Mouse (Mus musculus) brain, embryonic 18.5 days (tissue): ENCODE results near the gene Nfyc.
A peak's percentile ranks its signal among the peaks of the same experiment; 100 is the strongest.

Experiments used
- DNase-seq: peaks from one replicate; pipeline ENCODE4 v3.0.0-alpha.2; 2012; ENCODE audit warnings: low read depth, low spot score

Nfyc gene

DNA sequence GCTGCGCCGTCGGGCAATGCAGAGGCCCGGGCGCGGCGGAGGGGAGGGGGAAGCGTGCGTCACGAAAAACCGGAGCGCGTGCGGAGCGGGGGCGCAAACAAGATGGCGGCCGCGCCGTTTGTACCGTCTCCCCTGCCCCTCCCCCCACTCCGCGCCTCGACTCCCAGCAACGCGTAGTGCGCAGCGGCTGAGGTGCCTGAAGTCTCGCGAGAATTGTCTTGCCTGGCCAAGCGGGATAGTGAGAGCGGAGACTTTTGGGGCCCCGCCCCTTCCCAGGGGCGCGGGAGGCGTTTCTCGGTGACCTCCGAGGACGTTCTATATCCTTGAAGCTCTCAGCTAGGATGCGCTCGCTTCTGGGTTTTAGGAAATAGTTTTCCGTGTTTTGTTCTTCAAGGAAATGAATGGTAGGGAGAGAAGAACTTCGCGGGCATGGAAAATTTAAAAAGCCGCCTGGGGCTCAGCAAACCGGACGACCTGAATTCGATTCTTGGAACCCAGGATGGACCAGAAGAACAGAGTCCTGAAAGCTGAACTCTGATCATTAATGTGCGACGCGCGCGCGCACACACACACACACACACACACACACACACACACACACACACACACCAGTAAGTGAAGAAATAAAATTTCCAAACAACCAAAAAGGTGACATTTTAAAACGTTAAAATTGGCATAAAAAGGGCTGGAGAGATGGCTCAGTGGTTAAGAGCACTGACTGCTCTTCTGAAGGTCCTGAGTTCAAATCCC lies 5.6 kb downstream of the Nfyc start:
- DNase-seq = peak; percentile 94

- peak; percentile 84 for DNase-seq
These were observed 6.2 kb downstream of the Nfyc start for GRCm38 (mm10) chr4:120825100-120825553.

GRCm38 (mm10) chr4:120822191-120822911 lies 9.0 kb downstream of the Nfyc start:
- DNase-seq = no peak

DNA sequence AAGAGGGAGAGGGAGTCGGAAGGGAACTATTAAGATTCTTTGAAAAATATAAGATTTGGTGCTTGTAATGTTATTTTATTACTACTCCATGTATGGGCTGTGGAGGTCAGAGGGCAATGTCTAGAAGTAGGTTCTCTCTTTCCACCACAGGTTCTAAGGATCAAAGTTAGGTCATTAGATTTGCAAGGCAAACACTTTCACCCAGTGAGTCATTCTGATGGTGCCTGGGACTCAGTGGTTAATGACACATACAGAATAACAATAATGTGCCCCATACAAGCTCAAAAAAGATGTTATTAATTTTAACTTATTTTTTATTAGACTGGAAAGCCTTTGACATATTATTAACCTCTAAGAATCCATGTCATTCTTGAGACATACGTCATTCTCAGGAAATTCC lies 11.5 kb downstream of the Nfyc start:
- no peak for DNase-seq

DNA sequence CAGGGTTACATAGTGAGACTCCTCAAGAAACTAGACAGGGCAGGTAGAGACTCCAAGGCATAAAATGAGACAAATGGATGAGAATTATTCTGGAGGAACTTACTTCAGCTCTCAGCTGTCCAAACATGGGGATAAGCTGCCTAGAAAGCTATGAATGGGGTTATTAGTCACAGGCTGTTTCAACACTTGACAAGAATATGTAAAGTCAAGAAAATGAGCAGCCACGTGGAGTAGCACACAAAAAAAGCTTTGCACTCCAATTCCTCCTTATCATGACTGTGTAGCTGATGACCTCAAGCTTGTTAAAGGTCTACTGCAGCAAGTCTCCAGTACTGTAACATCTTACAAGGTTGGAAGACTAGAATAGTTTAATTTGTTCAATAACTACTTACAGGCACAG lies 12.1 kb downstream of the Nfyc start:
- no peak for DNase-seq

- DNase-seq = no peak
These were observed 13.4 kb downstream of the Nfyc start for GRCm38 (mm10) chr4:120817951-120818350.

- no peak for DNase-seq
These were observed 14.2 kb downstream of the Nfyc start for GRCm38 (mm10) chr4:120817002-120817774.

DNA sequence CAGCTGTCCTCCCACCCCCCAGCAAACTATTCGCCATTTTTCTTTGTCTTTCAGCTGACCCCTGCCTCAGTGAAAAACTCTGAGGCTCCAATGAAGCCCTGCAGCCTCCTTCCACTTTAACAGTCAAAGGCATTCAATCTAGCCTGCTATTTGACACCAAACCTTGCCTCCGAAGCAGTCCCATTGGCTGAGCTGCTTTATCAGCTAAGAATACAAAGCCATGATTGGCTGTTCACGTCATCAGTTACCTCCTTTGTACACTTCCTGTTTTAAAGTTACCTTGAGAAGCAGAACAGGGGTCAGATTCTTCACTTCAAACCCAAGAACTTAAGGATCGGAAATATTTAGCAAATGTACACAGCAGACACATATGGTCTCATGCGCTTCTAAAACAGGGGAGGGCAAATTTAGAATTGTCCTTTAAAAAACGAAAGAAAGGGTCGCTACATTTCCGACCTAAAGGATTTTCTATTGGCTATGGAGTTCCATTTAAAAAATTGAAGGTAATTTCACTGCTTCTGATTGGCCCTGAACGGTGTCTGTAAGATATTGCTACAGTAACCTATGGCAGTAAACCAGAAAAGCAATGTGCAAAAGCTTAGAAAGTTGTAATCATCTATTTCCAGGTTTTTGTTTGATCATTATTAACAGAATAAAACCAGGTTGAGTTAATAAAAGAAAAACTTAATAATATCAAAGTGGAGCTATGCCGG lies 15.6 kb downstream of the Nfyc start:
- peak; percentile 88 for DNase-seq

DNA sequence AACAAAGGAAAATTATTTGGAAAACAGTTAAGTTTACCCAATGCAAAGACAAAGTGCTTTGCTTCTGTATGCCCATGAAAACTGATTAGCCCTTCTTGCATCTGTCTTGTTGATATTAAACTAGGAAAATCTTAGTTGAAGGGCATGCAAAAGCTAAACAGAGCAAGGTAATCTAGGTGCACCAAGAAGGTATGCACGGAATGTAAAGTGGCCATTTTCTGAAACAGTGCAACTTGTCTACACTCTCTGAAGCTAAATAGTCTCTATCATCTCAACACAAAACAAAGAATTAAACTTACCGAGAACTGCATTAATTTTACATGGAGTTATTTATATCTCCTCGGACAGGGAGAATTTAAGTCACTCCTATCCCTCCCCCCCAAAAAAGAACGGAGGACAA lies 16.2 kb downstream of the Nfyc start:
- DNase-seq = no peak

DNA sequence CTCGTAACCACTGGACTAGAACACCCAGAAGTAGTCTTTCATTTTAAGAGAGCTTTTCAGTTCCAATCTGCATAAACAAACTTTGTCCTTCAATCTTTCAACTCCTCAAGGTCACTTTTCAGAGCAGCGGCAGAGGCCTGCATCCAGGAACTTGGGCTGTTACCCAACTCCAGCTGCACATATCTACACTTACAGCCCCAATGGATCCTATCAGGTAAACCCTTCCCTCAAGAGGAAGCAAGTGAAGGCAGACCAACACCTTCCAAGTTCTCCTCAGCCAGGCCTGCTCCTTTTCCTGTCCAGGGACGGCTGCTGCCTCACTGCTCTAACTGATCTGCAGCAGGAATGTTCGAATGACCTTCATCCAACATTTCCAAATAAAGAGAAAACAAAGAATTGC lies 17.2 kb downstream of the Nfyc start:
- DNase-seq = no peak

GRCm38 (mm10) chr4:120813762-120814161 lies 17.6 kb downstream of the Nfyc start:
- no peak for DNase-seq

DNA sequence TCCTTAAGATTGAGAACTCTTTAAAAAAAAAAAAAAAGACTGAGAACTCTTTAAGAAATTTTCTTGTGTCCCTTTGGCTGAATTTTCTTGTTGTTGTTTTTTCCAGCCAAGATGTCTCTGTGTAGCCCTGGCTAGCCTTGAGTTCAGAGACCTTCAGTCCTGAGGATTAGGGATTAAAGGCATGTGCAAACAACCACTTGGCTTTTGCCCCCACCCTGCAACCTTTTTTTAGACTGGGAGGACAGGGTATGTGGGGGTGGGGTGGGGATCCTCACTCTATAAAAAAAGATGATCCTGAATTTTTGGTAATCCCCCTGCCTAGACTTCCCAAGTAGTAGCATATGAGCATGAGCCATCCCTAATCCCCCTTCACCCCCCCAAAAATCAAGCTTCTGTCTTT lies 25.6 kb downstream of the Nfyc start:
- DNase-seq = no peak

DNA sequence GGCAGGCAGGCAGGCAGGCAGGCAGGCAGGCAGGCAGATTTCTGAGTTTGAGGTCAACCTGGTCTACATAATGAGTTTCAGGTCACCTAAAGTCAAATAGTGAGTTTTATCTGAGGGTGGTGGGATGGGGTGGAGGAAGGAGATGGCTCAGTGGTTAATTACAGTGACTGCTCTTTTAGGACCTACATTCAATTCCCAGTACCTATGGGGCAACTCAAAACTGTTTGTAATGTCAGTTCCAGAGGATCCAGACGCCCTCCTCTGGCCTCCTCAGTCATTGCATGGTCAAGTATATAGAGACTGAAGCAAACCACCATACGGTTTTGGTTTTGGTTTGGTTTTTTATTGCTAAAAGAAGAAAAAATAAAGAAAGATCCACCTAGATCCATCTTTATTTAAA lies 29.9 kb downstream of the Nfyc start:
- no peak for DNase-seq

GRCm38 (mm10) chr4:120800691-120801090 lies 30.7 kb downstream of the Nfyc start:
- DNase-seq = no peak

DNA sequence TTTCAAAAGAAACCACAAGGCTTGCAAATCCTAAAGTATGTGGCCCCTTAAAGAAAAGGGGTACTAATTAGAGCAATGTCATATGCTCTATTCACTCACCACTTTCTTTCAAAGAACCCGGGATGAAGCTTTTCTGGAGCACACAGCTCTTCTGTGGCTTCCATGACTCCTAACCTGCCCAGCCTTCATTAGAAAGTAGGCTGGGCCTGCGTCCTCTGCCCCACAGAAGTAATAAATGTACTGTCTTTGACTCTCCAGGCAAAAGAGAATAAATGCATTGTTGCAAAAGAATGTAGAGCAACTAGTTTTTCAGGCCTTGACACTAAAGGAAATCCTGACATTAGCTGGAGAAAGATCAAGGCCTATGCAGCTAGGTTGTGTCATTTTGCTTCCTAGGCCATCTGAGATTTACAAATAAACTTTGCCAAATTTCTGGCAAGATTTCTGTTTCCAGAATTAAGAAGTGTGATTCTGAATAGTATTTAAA lies 31.6 kb downstream of the Nfyc start:
- no peak for DNase-seq

DNA sequence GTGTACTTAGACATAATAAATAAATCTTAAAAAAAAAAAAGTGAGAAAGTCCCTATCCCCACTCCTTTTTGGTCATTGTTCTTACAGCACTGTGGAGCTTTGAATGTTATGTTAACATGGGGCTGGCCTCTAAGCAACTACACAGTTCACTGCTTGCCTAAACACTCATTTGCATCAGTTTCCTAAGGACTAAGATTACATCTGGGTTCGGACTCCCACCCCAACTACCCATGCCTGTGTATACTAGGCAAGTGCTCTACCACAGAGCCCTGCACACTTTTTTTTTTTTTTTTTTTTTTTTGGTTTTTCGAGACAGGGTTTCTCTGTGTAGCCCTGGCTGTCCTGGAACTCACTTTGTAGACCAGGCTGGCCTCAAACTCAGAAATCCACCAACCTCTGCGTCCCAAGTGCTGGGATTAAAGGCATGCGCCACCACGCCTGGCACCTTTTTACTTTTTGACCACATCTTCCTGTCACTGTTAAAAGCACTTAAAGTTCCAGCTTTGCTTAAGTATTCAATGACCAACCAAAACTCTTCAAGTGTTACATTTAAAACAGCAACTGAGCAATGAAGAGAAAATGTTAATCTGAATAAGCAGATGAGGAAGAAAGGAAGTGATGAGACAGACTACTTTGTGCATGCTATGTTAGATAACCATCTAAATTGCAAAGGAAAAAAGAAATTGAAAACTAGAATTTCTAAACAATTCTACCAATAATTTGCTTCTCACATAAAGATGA lies 33.2 kb downstream of the Nfyc start:
- DNase-seq = no peak

- no peak for DNase-seq
These were observed 34.7 kb downstream of the Nfyc start for GRCm38 (mm10) chr4:120796687-120797086.

GRCm38 (mm10) chr4:120795646-120796045 lies 35.7 kb downstream of the Nfyc start:
- no peak for DNase-seq

DNA sequence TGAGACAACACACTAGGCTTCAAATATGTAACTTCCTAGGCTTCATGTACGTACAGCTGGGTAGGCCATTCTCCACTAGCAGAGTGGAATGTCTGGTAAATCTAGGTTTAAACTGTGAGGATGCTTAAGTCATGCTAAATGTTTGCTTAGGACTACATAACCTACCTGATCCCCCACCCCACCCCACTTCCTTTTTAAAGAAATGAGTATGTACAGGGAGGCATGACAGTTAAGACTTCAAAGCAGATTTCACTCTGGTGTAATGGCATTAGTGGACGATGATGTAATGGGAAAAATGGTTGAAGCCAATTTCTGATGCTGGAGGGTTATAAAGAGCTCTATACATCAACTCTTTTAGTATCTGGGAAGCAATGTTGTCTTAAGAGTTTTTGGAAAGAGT lies 38.5 kb downstream of the Nfyc start:
- DNase-seq = no peak

DNA sequence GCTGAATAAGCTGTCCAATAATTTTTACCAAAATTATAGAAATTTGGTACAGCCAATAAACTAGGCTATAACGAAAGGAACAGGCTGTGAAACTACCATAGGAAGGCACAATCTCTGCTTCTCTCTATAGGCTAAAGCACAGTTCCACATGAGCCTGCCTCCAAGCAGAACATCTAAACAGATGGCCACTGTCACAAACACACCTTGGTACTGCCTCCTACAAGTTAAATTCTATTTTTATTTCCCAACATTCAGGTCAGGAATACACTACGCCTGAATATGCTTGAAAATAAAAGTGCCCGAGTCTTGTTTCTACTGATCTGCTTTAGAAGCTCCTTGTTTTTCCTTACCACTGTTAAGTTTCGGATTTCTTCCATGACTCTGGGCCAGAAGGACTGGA lies 41.3 kb downstream of the Nfyc start:
- DNase-seq = no peak

DNA sequence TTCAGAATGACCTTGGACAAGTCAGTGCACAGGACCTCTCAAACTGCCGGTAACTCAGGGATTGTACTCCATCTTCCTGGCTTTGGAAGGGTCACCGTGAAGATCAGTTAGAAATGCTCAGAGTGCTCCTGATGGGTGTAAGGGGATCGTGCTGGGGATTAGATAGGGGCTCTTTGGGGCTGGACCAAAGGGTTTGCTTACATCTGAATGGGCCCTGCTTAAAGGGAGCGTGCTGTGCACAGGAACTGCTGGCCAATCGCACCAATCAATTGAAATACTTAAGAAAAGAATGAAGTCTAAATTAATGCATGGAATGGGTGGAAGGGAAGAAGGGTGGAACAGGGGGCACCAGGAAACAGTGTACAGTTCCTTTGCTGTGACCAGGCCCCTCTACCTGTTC lies 75.6 kb downstream of the Nfyc start:
- DNase-seq = no peak
